Mouse (Mus musculus) C2C12 (cell line): ENCODE results near the gene Paox. TPM values are rescaled to one million over a fixed set of nuclear protein-coding genes. Genes with fewer than 3 reads are reported as not detected.

ENCODE experiments used
- H3K27me3 ChIP-seq: one replicate; pipeline ENCODE4 v1.6.1; 2011; ENCODE audit not compliant: control insufficient read depth, insufficient read depth, insufficient read length
- H3K36me3 ChIP-seq: one replicate; pipeline ENCODE4 v1.6.1; 2011; ENCODE audit not compliant: control insufficient read depth, insufficient read depth
- H3K4me3 ChIP-seq: one replicate; pipeline ENCODE4 v1.5.1; 2011; ENCODE audit warnings: mild to moderate bottlenecking, control low read depth; ENCODE audit not compliant: poor library complexity, insufficient read depth, severe bottlenecking
- H3K79me2 ChIP-seq: one replicate; pipeline ENCODE4 v1.6.1; 2011; ENCODE audit not compliant: control insufficient read depth, insufficient read depth
- H3K79me3 ChIP-seq: one replicate; pipeline ENCODE4 v1.6.1; 2011; ENCODE audit warnings: low read depth, control low read depth
- H3ac ChIP-seq: one replicate; pipeline ENCODE3; 2011; ENCODE audit warnings: low read depth; ENCODE audit not compliant: control insufficient read depth, insufficient read length
- CEBPB ChIP-seq: IDR thresholded peaks from one replicate; pipeline ENCODE4 v1.6.1; 2011; ENCODE audit warnings: low read depth, mild to moderate bottlenecking, control low read depth, moderate library complexity
- CTCF ChIP-seq: IDR thresholded peaks from one replicate; pipeline ENCODE4 v1.5.1; 2011; ENCODE audit not compliant: control insufficient read depth, insufficient read depth, insufficient read length
- FOSL1 ChIP-seq: IDR thresholded peaks from one replicate; pipeline ENCODE4 v1.8.0; 2011; ENCODE audit warnings: mild to moderate bottlenecking, low read length; ENCODE audit not compliant: poor library complexity, insufficient read depth, severe bottlenecking
- MAX ChIP-seq: IDR thresholded peaks from one replicate; pipeline ENCODE4 v1.6.1; 2011; ENCODE audit warnings: mild to moderate bottlenecking, control low read depth
- MYOD1 ChIP-seq: IDR thresholded peaks from one replicate; pipeline ENCODE4 v1.6.1; 2011; ENCODE audit warnings: low read depth; ENCODE audit not compliant: control insufficient read depth, insufficient read length
- MYOG ChIP-seq: IDR thresholded peaks from one replicate; pipeline ENCODE4 v1.6.1; 2011; ENCODE audit not compliant: control insufficient read depth, insufficient read length; ENCODE audit errors: extremely low read depth
- USF1 ChIP-seq: IDR thresholded peaks from one replicate; pipeline ENCODE4 v1.6.1; 2011; ENCODE audit warnings: low read depth, mild to moderate bottlenecking, control low read depth, moderate library complexity
- long read RNA-seq, 2 experiments: library from polyadenylated mRNA; unstranded; transcript quantifications; one replicate each; pipeline ENCODE4 v2.0.0; 2019 to 2020
- polyA plus RNA-seq: library from polyadenylated mRNA; unstranded; fragments of >200 nt; fragmentation: generic; extraction: Trizol; gene quantifications from one replicate; pipeline ENCODE4 v1.2.1, GENCODE M21; 2012; ENCODE audit warnings: missing spikeins

Gene Paox
- polyA plus RNA-seq: 10.1 TPM
- long read RNA-seq, experiment 1, full-length matches to known transcripts: 14 of 20 reads
- long read RNA-seq, experiment 1, partial matches to known transcripts: 5 of 20 reads
- long read RNA-seq, experiment 1, other reads (novel, unspliced or antisense): 1 of 20 reads
- long read RNA-seq, experiment 2, full-length matches to known transcripts: 32 of 45 reads
- long read RNA-seq, experiment 2, partial matches to known transcripts: 8 of 45 reads
- long read RNA-seq, experiment 2, other reads (novel, unspliced or antisense): 5 of 45 reads

DNA sequence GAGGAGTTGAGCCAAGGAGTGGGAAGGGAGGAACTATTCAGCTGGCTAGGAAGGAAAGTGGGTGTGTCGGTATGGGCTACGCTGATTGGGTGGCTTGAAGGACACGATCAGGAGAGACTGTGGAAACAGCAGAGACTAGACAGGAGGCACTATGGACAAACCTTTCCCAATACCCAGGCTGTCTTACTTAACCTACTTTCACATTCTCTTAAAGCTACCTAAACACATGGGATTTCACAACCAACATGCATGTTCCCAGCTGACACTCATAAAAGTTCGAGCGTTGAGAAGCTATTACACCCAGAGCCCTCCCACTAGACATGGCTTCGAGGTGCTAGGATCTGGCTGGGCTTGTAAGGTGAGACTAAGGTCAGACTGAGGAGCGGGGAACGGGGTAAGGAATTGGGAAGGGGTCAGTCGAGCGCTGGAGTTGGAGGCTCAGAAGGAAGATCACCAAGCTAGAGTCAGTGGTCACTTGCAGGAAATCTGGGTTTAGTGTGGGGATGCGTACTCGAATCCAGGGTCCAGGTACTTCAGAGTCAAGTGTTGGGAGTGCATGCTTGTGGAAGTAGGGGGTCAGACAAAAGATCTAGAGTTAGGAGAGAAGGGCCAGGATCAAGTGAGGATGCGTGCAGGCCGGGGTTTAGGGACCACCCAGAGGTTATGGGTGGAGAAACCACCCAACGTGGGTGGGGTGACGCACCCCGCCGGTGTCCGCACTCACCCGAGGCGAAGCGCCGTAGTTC is at the start of gene Paox:
Paox (plus strand) TSS at position 217 of the 746 bp plus-strand sequence.
- Histone ChIP-seq H3K36me3 (peaks cover 3% of the 10 kb centered on the region), H3K79me2 (peaks cover 19% of the 10 kb centered on the region), H3K79me3 (peaks cover 10% of the 10 kb centered on the region), H3K4me3 (peak within 1 kb of the TSS; percentile 45), H3K27me3 (no peaks in the 10 kb centered on the region), H3ac (peak within 1 kb of the TSS; percentile 82)
- TF ChIP-seq MAX: no peak
- no peak for TF ChIP-seq CTCF
- TF ChIP-seq CEBPB: no peak
- no peak for TF ChIP-seq USF1
- no peak for TF ChIP-seq MYOD1
- no peak for TF ChIP-seq MYOG
- TF ChIP-seq FOSL1: no peak

DNA sequence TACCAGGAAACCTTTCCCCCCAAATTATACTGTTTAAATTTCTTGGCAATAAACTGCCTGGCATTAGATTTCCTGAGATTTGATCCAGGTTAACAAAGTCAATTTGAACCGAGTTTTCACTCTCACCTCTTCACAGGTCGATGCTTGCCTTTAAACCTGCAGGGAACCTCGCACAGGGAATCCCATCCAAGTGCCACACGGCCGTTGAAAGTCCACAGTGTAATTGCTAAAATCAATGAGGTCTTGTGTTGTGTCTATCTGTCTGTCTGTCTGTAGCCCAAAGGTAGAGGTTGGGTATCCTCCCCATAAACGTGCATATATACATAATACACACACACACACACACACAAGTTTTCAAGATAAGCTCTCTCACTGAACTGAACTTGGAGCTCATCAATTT is 48.2 kb upstream of the Paox start:
- no peak for TF ChIP-seq FOSL1
- TF ChIP-seq CEBPB: no peak
- TF ChIP-seq MYOD1: no peak
- no peak for TF ChIP-seq MAX
- TF ChIP-seq USF1: no peak
- TF ChIP-seq CTCF: no peak
- no peak for TF ChIP-seq MYOG
- H3K4me3 ChIP-seq: no peak overlapping the region
- no peaks in the 10 kb centered on the region for H3K79me3 ChIP-seq
- peaks cover 29% of the 10 kb centered on the region for H3K27me3 ChIP-seq
- no peaks in the 10 kb centered on the region for H3K79me2 ChIP-seq
- H3K36me3 ChIP-seq: no peaks in the 10 kb centered on the region
- no peak overlapping the region for H3ac ChIP-seq

DNA sequence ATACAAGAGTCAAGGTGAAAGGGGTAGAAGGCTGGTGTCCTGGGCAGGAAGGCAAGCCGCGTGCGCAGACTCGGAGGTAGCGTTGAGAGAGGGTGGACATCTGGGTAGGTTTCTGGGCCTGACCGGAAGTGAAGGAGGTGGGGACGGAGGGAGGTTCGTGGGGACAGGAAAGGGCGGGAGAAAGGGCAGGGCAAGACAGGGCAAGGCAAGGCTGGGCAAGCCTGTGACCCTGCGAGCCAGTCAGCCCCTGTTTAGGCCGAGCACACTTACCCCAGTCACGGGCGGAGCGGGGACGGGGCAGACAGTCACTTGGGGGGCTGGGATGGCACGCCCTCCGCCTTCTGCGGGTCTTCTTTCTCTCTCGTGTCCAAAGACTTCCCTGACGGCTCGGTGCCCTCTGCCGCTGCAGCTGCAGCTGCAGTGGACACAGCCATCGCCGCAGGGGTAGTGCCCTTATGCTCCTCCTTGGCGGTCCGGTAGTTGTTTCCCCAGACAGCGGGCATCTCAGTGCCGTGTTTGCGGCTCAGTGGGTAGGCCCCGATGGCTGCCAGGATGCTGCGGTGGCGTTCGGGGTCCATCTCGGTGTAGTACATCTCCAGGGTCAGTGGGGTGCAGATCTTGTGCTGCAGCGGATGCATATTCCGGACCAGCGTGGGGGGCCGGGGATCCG is 45.4 kb upstream of the Paox start:
- TF ChIP-seq MYOG (no peak), MYOD1 (no peak), MAX (no peak), CEBPB (no peak), CTCF (no peak), USF1 (no peak), FOSL1 (no peak)
- H3K79me2 ChIP-seq: no peaks in the 10 kb centered on the region
- H3K27me3 ChIP-seq: peaks cover 21% of the 10 kb centered on the region
- H3K36me3 ChIP-seq: no peaks in the 10 kb centered on the region
- no peak overlapping the region for H3ac ChIP-seq
- no peak overlapping the region for H3K4me3 ChIP-seq
- H3K79me3 ChIP-seq: no peaks in the 10 kb centered on the region

GRCm38 (mm10) chr7:140077698-140078097 is 37.9 kb upstream of the Paox start:
- Histone ChIP-seq H3K27me3 (peaks cover 3% of the 10 kb centered on the region), H3K79me3 (no peaks in the 10 kb centered on the region), H3K4me3 (no peak overlapping the region), H3ac (no peak overlapping the region), H3K36me3 (no peaks in the 10 kb centered on the region), H3K79me2 (no peaks in the 10 kb centered on the region)
- no peak for TF ChIP-seq CTCF
- TF ChIP-seq MYOG: no peak
- no peak for TF ChIP-seq FOSL1
- TF ChIP-seq USF1: no peak
- no peak for TF ChIP-seq MYOD1
- TF ChIP-seq CEBPB: no peak
- TF ChIP-seq MAX: no peak

- no peaks in the 10 kb centered on the region for H3K79me2 ChIP-seq
- H3K36me3 ChIP-seq: no peaks in the 10 kb centered on the region
- H3K27me3 ChIP-seq: no peaks in the 10 kb centered on the region
- H3ac ChIP-seq: no peak overlapping the region
- TF ChIP-seq FOSL1 (no peak), CTCF (peak; percentile 44), MYOD1 (no peak), USF1 (no peak), MYOG (no peak), MAX (no peak)
- no peak overlapping the region for H3K4me3 ChIP-seq
- no peaks in the 10 kb centered on the region for H3K79me3 ChIP-seq
These were observed 36.9 kb upstream of the Paox start for GRCm38 (mm10) chr7:140078711-140079110.
